Mouse (Mus musculus) CH12.LX (cell line): Measurements from ENCODE around the gene Bcas3.

Experiments
- BHLHE40 ChIP-seq: IDR thresholded peaks from 2 replicates; pipeline ENCODE4 v1.6.1; 2011; ENCODE audit warnings: mild to moderate bottlenecking, low read depth, low read length, improper control_type of control experiment
- CHD1 ChIP-seq: IDR thresholded peaks from 2 replicates; pipeline ENCODE4 v1.6.1; 2012; ENCODE audit warnings: low read depth, low read length, improper control_type of control experiment, inconsistent platforms
- CTCF ChIP-seq, 2 experiments: IDR thresholded peaks in 1 of 2; conservative IDR thresholded peaks in 1 of 2; 2 replicates each; pipeline ENCODE4 v1.5.1; 2011 to 2012; ENCODE audit warnings: low read depth in 2 of 2, low read length in 2 of 2, improper control_type of control experiment in 1 of 2, inconsistent platforms in 1 of 2, mild to moderate bottlenecking in 1 of 2, moderate library complexity in 1 of 2
- MXI1 ChIP-seq: IDR thresholded peaks from 2 replicates; pipeline ENCODE4 v1.6.1; 2011; ENCODE audit warnings: mild to moderate bottlenecking, low read depth, low read length, improper control_type of control experiment
- RAD21 ChIP-seq: IDR thresholded peaks from 2 replicates; pipeline ENCODE4 v1.6.1; 2011; ENCODE audit warnings: low read depth, mild to moderate bottlenecking, low read length, improper control_type of control experiment, moderate library complexity

GRCm38 (mm10) chr11:85520996-85521395 is 168.0 kb downstream of the Bcas3 start:
- TF ChIP-seq CHD1 (no peak), CTCF (conservative IDR thresholded peaks at IDR 0.05 in 1 of 2, IDR thresholded peaks at IDR 0.05 in 1 of 2; ENCODE audit: low read depth in 2 of 2, low read length in 2 of 2) (no peak), MXI1 (no peak), RAD21 (no peak), BHLHE40 (no peak)
